Mouse (Mus musculus) thymus, adult 2 months (tissue): ENCODE results near the gene Cd180. TPM values are rescaled to one million over a fixed set of nuclear protein-coding genes. Genes with fewer than 3 reads are reported as not detected.
A peak's percentile ranks its signal among the peaks of the same experiment; 100 is the strongest.
"Not testable (repeated sequence)": the region's sequence is repeated elsewhere in the genome, so short reads cannot be mapped to it uniquely, and the experiment has no call there.

Experiments used
- DNase-seq: peaks from one replicate; pipeline ENCODE4 v3.0.0; 2021
- H3K27ac ChIP-seq: fragments of 200-500 bp; 2 replicates; pipeline ENCODE4 v1.5.1; 2012; ENCODE audit warnings: low read length, control low read depth; ENCODE audit not compliant: control insufficient read depth, insufficient read depth
- H3K27me3 ChIP-seq: fragments of 200-500 bp; 2 replicates; pipeline ENCODE4 v1.6.1; 2012; ENCODE audit warnings: mild to moderate bottlenecking, low read length, moderate library complexity, mixed read lengths; ENCODE audit not compliant: control insufficient read depth, insufficient read depth
- H3K36me3 ChIP-seq: fragments of 200-500 bp; 2 replicates; pipeline ENCODE4 v1.6.1; 2012; ENCODE audit warnings: mild to moderate bottlenecking, low read length, moderate library complexity; ENCODE audit not compliant: control insufficient read depth, insufficient read depth
- H3K4me1 ChIP-seq: fragments of 200-500 bp; replicated peaks from 2 replicates; pipeline ENCODE4 v1.6.1; 2012; ENCODE audit warnings: low read length; ENCODE audit not compliant: control insufficient read depth, insufficient read depth
- H3K4me3 ChIP-seq: fragments of 200-500 bp; 2 replicates; pipeline ENCODE4 v1.5.1; 2012; ENCODE audit warnings: mild to moderate bottlenecking, low read length, control low read depth, moderate library complexity; ENCODE audit not compliant: control insufficient read depth, insufficient read depth
- CTCF ChIP-seq: fragments of 200-500 bp; IDR thresholded peaks from 2 replicates; pipeline ENCODE4 v1.5.1; 2012; ENCODE audit warnings: mild to moderate bottlenecking, control low read depth, low read length, moderate library complexity, borderline replicate concordance; ENCODE audit not compliant: control insufficient read depth, poor library complexity, insufficient read depth; ENCODE audit errors: extremely low read depth
- POLR2A ChIP-seq: fragments of 200-500 bp; IDR thresholded peaks from 2 replicates; pipeline ENCODE4 v1.6.1; 2012; ENCODE audit warnings: mild to moderate bottlenecking, low read length, control low read depth, moderate library complexity; ENCODE audit not compliant: control insufficient read depth, poor library complexity, insufficient read depth; ENCODE audit errors: extremely low read depth
- WGBS: fragments of 180-500 bp; shearing (Covaris S2); methylation state at CpG from one replicate; pipeline ENCODE4 v1.1.7; 2018; 5-methylcytosine and 5-hydroxymethylcytosine counted together
- polyA plus RNA-seq: library from polyadenylated mRNA; depleted of rRNA; stranded (reverse); fragments of >200 nt; gene quantifications from 2 replicates; pipeline ENCODE4 v1.2.3, GENCODE M21; 2012

Cd180 gene
- polyA plus RNA-seq, 1 experiment: 4.5 TPM

GRCm38 (mm10) chr13:102728035-102728434 is 34.7 kb downstream of the Cd180 start:
- 81% methylated on average over 3 of the region's 3 CpGs for WGBS
- DNase-seq: no peak
- no peaks in the 10 kb centered on the region for H3K27me3 ChIP-seq
- H3K27ac ChIP-seq: no peak overlapping the region
- H3K4me1 ChIP-seq: no peaks in the 10 kb centered on the region
- TF ChIP-seq CTCF: no peak
- TF ChIP-seq POLR2A: no peak
- no peak overlapping the region for H3K4me3 ChIP-seq
- H3K36me3 ChIP-seq: no peaks in the 10 kb centered on the region

- DNase-seq, H3K4me3 ChIP-seq, H3K27me3 ChIP-seq, H3K27ac ChIP-seq, H3K36me3 ChIP-seq, H3K4me1 ChIP-seq: not testable (repeated sequence)
- WGBS: 70% methylated on average over 7 of the region's 7 CpGs
Measured at GRCm38 (mm10) chr13:102728951-102729350, 35.6 kb downstream of the Cd180 start.

GRCm38 (mm10) chr13:102733063-102733462 is 39.7 kb downstream of the Cd180 start:
- WGBS: 98% methylated on average over 2 of the region's 2 CpGs
- no peak for DNase-seq
- no peaks in the 10 kb centered on the region for H3K27me3 ChIP-seq
- H3K4me3 ChIP-seq: no peak overlapping the region
- no peaks in the 10 kb centered on the region for H3K4me1 ChIP-seq
- H3K36me3 ChIP-seq: no peaks in the 10 kb centered on the region
- H3K27ac ChIP-seq: no peak overlapping the region
- TF ChIP-seq CTCF (no peak), POLR2A (no peak)

- no peaks in the 10 kb centered on the region for H3K27me3 ChIP-seq
- 97% methylated on average over 7 of the region's 7 CpGs for WGBS
- H3K4me1 ChIP-seq: no peaks in the 10 kb centered on the region
- 0 out of 2 replicates have a peak, but pooled peaks cover 3% of the 10 kb centered on the region for H3K36me3 ChIP-seq
- H3K4me3 ChIP-seq: no peak overlapping the region
- TF ChIP-seq CTCF: no peak
- TF ChIP-seq POLR2A: no peak
- no peak overlapping the region for H3K27ac ChIP-seq
- DNase-seq: no peak
Measured at GRCm38 (mm10) chr13:102737811-102738210, 44.5 kb downstream of the Cd180 start.

- 96% methylated on average over 13 of the region's 13 CpGs for WGBS
- no peak overlapping the region for H3K27ac ChIP-seq
- no peaks in the 10 kb centered on the region for H3K27me3 ChIP-seq
- H3K4me1 ChIP-seq: no peaks in the 10 kb centered on the region
- 0 out of 2 replicates have a peak, but pooled peaks cover 3% of the 10 kb centered on the region for H3K36me3 ChIP-seq
- TF ChIP-seq POLR2A (no peak), CTCF (no peak)
- DNase-seq: no peak
- H3K4me3 ChIP-seq: no peak overlapping the region
Measured at GRCm38 (mm10) chr13:102739720-102740535, 46.6 kb downstream of the Cd180 start.

- no peaks in the 10 kb centered on the region for H3K27me3 ChIP-seq
- H3K4me1 ChIP-seq: no peaks in the 10 kb centered on the region
- no peak overlapping the region for H3K4me3 ChIP-seq
- H3K27ac ChIP-seq: no peak overlapping the region
- 70% methylated on average over 9 of the region's 9 CpGs for WGBS
- H3K36me3 ChIP-seq: 0 out of 2 replicates have a peak, but pooled peaks cover 3% of the 10 kb centered on the region
- peak; percentile 36 for DNase-seq
- TF ChIP-seq POLR2A (no peak), CTCF (no peak)
Measured at GRCm38 (mm10) chr13:102744481-102745269, 51.3 kb downstream of the Cd180 start.
